Comparison of ENCODE assay signal across 12 mouse cellular contexts in genomic region chr8:128267261-128267660, GRCm38 (mm10).
DNase-seq lines count a peak whose midpoint lies in the region; ATAC-seq and TF ChIP-seq lines count a peak whose summit lies in the region.
"Had no signal": no experiment of that assay in that cellular context is flagged by ENCODE, and none has a peak within 500 bp of the region (broad histone marks: within the 10 kb centered on the region; RNA-seq: fewer than 3 reads in every experiment).

No protein-coding gene starts in this region.

- DNase-seq in forebrain, embryonic 10.5 days (ENCODE audit: extremely low spot score, low spot score) = no peak
- peak; percentile 17 for DNase-seq in adrenal gland, postnatal 14 days
- peak; percentile 39 to 47 for DNase-seq in kidney, postnatal 36 days
- DNase-seq in cerebellum, adult 2 months = no peak
- no peak for DNase-seq in layer of hippocampus, postnatal 36 days
- DNase-seq: B cell, adult 2 months had no signal

- WGBS in forebrain, embryonic 10.5 days = 63% methylated on average over 4 of the region's 4 CpGs
- WGBS in forebrain, embryonic 16.5 days = 74% methylated on average over 4 of the region's 4 CpGs
- 52% methylated on average over 4 of the region's 4 CpGs for WGBS in heart, embryonic 14.5 days
- 84% methylated on average over 4 of the region's 4 CpGs for WGBS in cerebellum, adult 2 months

- H3K9ac ChIP-seq in forebrain, embryonic 16.5 days (replicated peaks; ENCODE audit: low read depth, low read length) = no peak overlapping the region
- no peak overlapping the region for H3K9ac ChIP-seq in heart, embryonic 14.5 days (ENCODE audit: low read length)
- H3K9ac ChIP-seq: embryonic facial prominence, embryonic 15.5 days; intestine, embryonic 15.5 days; midbrain, embryonic 15.5 days had no signal

- TF ChIP-seq CTCF in cerebellum, adult 2 months (IDR thresholded peaks at IDR 0.05; ENCODE audit: borderline replicate concordance, insufficient read depth, low read depth, low read length) = no peak

- H3K27ac ChIP-seq in forebrain, embryonic 10.5 days = peak overlapping the region; percentile 36; the same call in 1 of the 2 replicates
- H3K27ac ChIP-seq in forebrain, embryonic 16.5 days (ENCODE audit: low read length) = no peak overlapping the region
- peak overlapping the region; percentile 15 to 71 for H3K27ac ChIP-seq in heart, embryonic 14.5 days (replicated peaks in 1 of 2; ENCODE audit: control insufficient read depth in 1 of 2, insufficient read depth in 1 of 2, low read depth in 2 of 2, low read length in 2 of 2)
- H3K27ac ChIP-seq in cerebellum, adult 2 months (ENCODE audit: insufficient read depth, low read length) = no peak overlapping the region
- H3K27ac ChIP-seq: embryonic facial prominence, embryonic 15.5 days; intestine, embryonic 15.5 days; midbrain, embryonic 15.5 days had no signal

- H3K4me1 ChIP-seq in forebrain, embryonic 10.5 days = peaks cover 45% of the 10 kb centered on the region
- H3K4me1 ChIP-seq in forebrain, embryonic 16.5 days (replicated peaks; ENCODE audit: control insufficient read depth, insufficient read depth, low read length) = peaks cover 8% of the 10 kb centered on the region
- H3K4me1 ChIP-seq in heart, embryonic 14.5 days (ENCODE audit: control insufficient read depth in 2 of 2, insufficient read depth in 2 of 2, low read length in 2 of 2) = peaks cover 9 to 19% of the 10 kb centered on the region in 2 experiments
- no peaks in the 10 kb centered on the region for H3K4me1 ChIP-seq in cerebellum, adult 2 months (ENCODE audit: control insufficient read depth, insufficient read depth, low read length)

- no peak overlapping the region for H3K4me2 ChIP-seq in forebrain, embryonic 16.5 days (ENCODE audit: low read length)
- no peak overlapping the region for H3K4me2 ChIP-seq in heart, embryonic 14.5 days (ENCODE audit: low read length)
- H3K4me2 ChIP-seq: embryonic facial prominence, embryonic 15.5 days; intestine, embryonic 15.5 days; midbrain, embryonic 15.5 days had no signal

- ATAC-seq in forebrain, embryonic 16.5 days = no peak
- ATAC-seq in heart, embryonic 14.5 days (ENCODE audit: insufficient number of reproducible peaks, insufficient read depth, low FRiP score, low read depth) = no peak
- ATAC-seq in megakaryocyte progenitor cell, adult 5-6 weeks (replicated peaks; ENCODE audit: poor library complexity) = no peak
- ATAC-seq: intestine, embryonic 15.5 days; midbrain, embryonic 15.5 days had no signal

- no peak overlapping the region for H3K4me3 ChIP-seq in forebrain, embryonic 10.5 days
- H3K4me3 ChIP-seq in forebrain, embryonic 16.5 days (replicated peaks; ENCODE audit: low read length) = no peak overlapping the region
- no peak overlapping the region for H3K4me3 ChIP-seq in heart, embryonic 14.5 days (ENCODE audit: control insufficient read depth in 1 of 2, insufficient read depth in 1 of 2, low read depth in 1 of 2, low read length in 2 of 2)
- H3K4me3 ChIP-seq in cerebellum, adult 2 months (replicated peaks; ENCODE audit: insufficient read depth, low read depth, low read length) = no peak overlapping the region
- H3K4me3 ChIP-seq: embryonic facial prominence, embryonic 15.5 days; intestine, embryonic 15.5 days; midbrain, embryonic 15.5 days had no signal

- TF ChIP-seq POLR2A in cerebellum, adult 2 months (IDR thresholded peaks at IDR 0.05; ENCODE audit: borderline replicate concordance, insufficient read depth, low read length) = no peak

- no peaks in the 10 kb centered on the region for H3K27me3 ChIP-seq in forebrain, embryonic 10.5 days (ENCODE audit: poor library complexity, severe bottlenecking)
- H3K27me3 ChIP-seq in forebrain, embryonic 16.5 days (replicated peaks; ENCODE audit: control insufficient read depth, insufficient read depth, low read length) = no peaks in the 10 kb centered on the region
- no peaks in the 10 kb centered on the region for H3K27me3 ChIP-seq in heart, embryonic 14.5 days (ENCODE audit: control insufficient read depth, insufficient read depth, low read length)
- no peaks in the 10 kb centered on the region for H3K27me3 ChIP-seq in cerebellum, adult 2 months (ENCODE audit: control insufficient read depth, insufficient read depth, low read length)
- H3K27me3 ChIP-seq: embryonic facial prominence, embryonic 15.5 days; intestine, embryonic 15.5 days; midbrain, embryonic 15.5 days had no signal

- no peaks in the 10 kb centered on the region for H3K9me3 ChIP-seq in forebrain, embryonic 10.5 days
- H3K9me3 ChIP-seq in forebrain, embryonic 16.5 days (ENCODE audit: control insufficient read depth, low read length) = no peaks in the 10 kb centered on the region
- no peaks in the 10 kb centered on the region for H3K9me3 ChIP-seq in heart, embryonic 14.5 days (ENCODE audit: control insufficient read depth, low read length)
- H3K9me3 ChIP-seq: embryonic facial prominence, embryonic 15.5 days; intestine, embryonic 15.5 days; midbrain, embryonic 15.5 days had no signal

- H3K36me3 ChIP-seq in forebrain, embryonic 10.5 days (replicated peaks) = no peaks in the 10 kb centered on the region
- H3K36me3 ChIP-seq in forebrain, embryonic 16.5 days (ENCODE audit: control insufficient read depth, insufficient read depth) = no peaks in the 10 kb centered on the region
- no peaks in the 10 kb centered on the region for H3K36me3 ChIP-seq in heart, embryonic 14.5 days (ENCODE audit: control insufficient read depth, insufficient read depth, low read length)
- H3K36me3 ChIP-seq: embryonic facial prominence, embryonic 15.5 days; intestine, embryonic 15.5 days; midbrain, embryonic 15.5 days had no signal

Comparison
In these comparisons a context has a peak if more than half of its experiments do, and no peak if none do; other contexts are left out.
1. H3K27ac ChIP-seq: peak in forebrain, embryonic 10.5 days (single experiment) and heart, embryonic 14.5 days (2 of 2); none in forebrain, embryonic 16.5 days (single experiment) and cerebellum, adult 2 months (single experiment).
2. DNase-seq: peak in adrenal gland, postnatal 14 days (single experiment) and kidney, postnatal 36 days (2 of 2); none in forebrain, embryonic 10.5 days (single experiment), cerebellum, adult 2 months (0 of 2) and layer of hippocampus, postnatal 36 days (0 of 2).